Mouse (Mus musculus) heart, postnatal 0 days (tissue): ENCODE measurements around the gene Slc35e2. TPM values are rescaled to one million over a fixed set of nuclear protein-coding genes. Genes with fewer than 3 reads are reported as not detected.

ENCODE experiments used
- ATAC-seq: fragments of 200-750 bp; cut with Nextera tagmentation; 2 replicates; pipeline ENCODE4 v1.8.0; 2017; ENCODE audit warnings: low read depth, moderate number of reproducible peaks, moderate library complexity; ENCODE audit not compliant: insufficient read depth
- DNase-seq: peaks from one replicate; pipeline ENCODE4 v3.0.0-alpha.2; 2016; ENCODE audit warnings: low spot score
- H3K27ac ChIP-seq: fragments of 300-500 bp; sonication (generic); 2 replicates; pipeline ENCODE4 v1.5.1; 2014; ENCODE audit warnings: low read depth, mild to moderate bottlenecking
- H3K27me3 ChIP-seq: fragments of 300-500 bp; sonication (generic); 2 replicates; pipeline ENCODE4 v1.6.1; 2014; ENCODE audit warnings: low read length, mixed read lengths; ENCODE audit not compliant: control insufficient read depth, insufficient read depth
- H3K36me3 ChIP-seq: fragments of 300-500 bp; sonication (generic); replicated peaks from 2 replicates; pipeline ENCODE4 v1.6.1; 2014; ENCODE audit warnings: low read length, mixed read lengths; ENCODE audit not compliant: control insufficient read depth, insufficient read depth
- H3K4me1 ChIP-seq: fragments of 300-500 bp; sonication (generic); 2 replicates; pipeline ENCODE4 v1.6.1; 2014; ENCODE audit warnings: antibody characterized with exemption; ENCODE audit not compliant: control insufficient read depth, insufficient read depth
- H3K4me2 ChIP-seq: fragments of 300-500 bp; sonication (generic); 2 replicates; pipeline ENCODE4 v1.6.1; 2014; ENCODE audit warnings: low read depth, mild to moderate bottlenecking, low read length, moderate library complexity
- H3K4me3 ChIP-seq: fragments of 300-500 bp; sonication (generic); 2 replicates; pipeline ENCODE4 v1.5.1; 2014; ENCODE audit warnings: low read depth, low read length
- H3K9ac ChIP-seq: fragments of 300-500 bp; sonication (generic); replicated peaks from 2 replicates; pipeline ENCODE4 v1.6.1; 2014; ENCODE audit warnings: low read depth, low read length, mixed read lengths
- H3K9me3 ChIP-seq: fragments of 300-500 bp; sonication (generic); replicated peaks from 2 replicates; pipeline ENCODE4 v1.6.1; 2016; ENCODE audit warnings: low read length; ENCODE audit not compliant: control insufficient read depth
- CTCF ChIP-seq: IDR thresholded peaks from 2 replicates; pipeline ENCODE4 v1.5.1; 2016; ENCODE audit warnings: antibody characterized with exemption, control low read depth, low read depth
- EP300 ChIP-seq: IDR thresholded peaks from 2 replicates; pipeline ENCODE4 v1.6.1; 2016; ENCODE audit warnings: antibody characterized with exemption, low read depth
- WGBS: fragments of 180-500 bp; shearing (Covaris S2); extraction: QIAGEN DNeasy Blood & Tissue Kit; methylation state at CpG from one replicate; pipeline ENCODE4 v1.1.7; 2014; 5-methylcytosine and 5-hydroxymethylcytosine counted together
- polyA plus RNA-seq: library from polyadenylated mRNA; unstranded; fragments of >200 nt; fragmentation: Nextera tagmentation; extraction: Ambion mirVana; gene quantifications from 2 replicates; pipeline ENCODE4 v1.2.1, GENCODE M21; 2015
- total RNA-seq: library from RNA; depleted of rRNA; stranded (reverse); fragments of >200 nt; gene quantifications from 2 replicates; pipeline ENCODE4 v1.2.3, GENCODE M21; 2014; ENCODE audit warnings: low replicate concordance; rRNA removed

Gene Slc35e2
- total RNA-seq: 11.8 and 14.4 TPM in 2 replicates
- polyA plus RNA-seq: 3.6 and 4.4 TPM in 2 replicates

- peak within 1 kb of the TSS; percentile 88 for H3K4me3 ChIP-seq
- no peaks in the 10 kb centered on the region for H3K4me1 ChIP-seq
- peak within 1 kb of the TSS; percentile 99 for H3K4me2 ChIP-seq
- TF ChIP-seq EP300: peak; percentile 80; the same call in 1 of the 2 replicates
- peak; percentile 19; the same call in 1 of the 2 replicates for TF ChIP-seq CTCF
- H3K27me3 ChIP-seq: no peaks in the 10 kb centered on the region
- DNase-seq (peak; percentile 96), ATAC-seq (peak; percentile 94)
- H3K36me3 ChIP-seq: peaks cover 10% of the 10 kb centered on the region; the same call in 1 of the 2 replicates
- peak within 1 kb of the TSS; percentile 99 for H3K27ac ChIP-seq
- H3K9ac ChIP-seq: peak within 1 kb of the TSS; percentile 94
- under 1% methylated on average over 53 of the region's 65 CpGs for WGBS
- no peaks in the 10 kb centered on the region for H3K9me3 ChIP-seq
Measured at GRCm38 (mm10) chr4:155601091-155601996, at the start of gene Slc35e2. Gene Slc35e2, plus strand, starts transcription at chr4:155601416.

GRCm38 (mm10) chr4:155552917-155553532, 48.2 kb upstream of the Slc35e2 start:
- no peak overlapping the region for H3K9ac ChIP-seq
- H3K9me3 ChIP-seq: no peaks in the 10 kb centered on the region
- no peak for ATAC-seq
- H3K27me3 ChIP-seq: no peaks in the 10 kb centered on the region
- H3K4me1 ChIP-seq: no peaks in the 10 kb centered on the region
- no peak overlapping the region for H3K4me2 ChIP-seq
- H3K36me3 ChIP-seq: peaks cover 82% of the 10 kb centered on the region
- DNase-seq: no peak
- no peak overlapping the region for H3K4me3 ChIP-seq
- 89% methylated on average over 6 of the region's 6 CpGs for WGBS
- TF ChIP-seq CTCF: no peak
- no peak for TF ChIP-seq EP300
- no peak overlapping the region for H3K27ac ChIP-seq

- Histone ChIP-seq H3K4me3 (no peak overlapping the region), H3K27me3 (no peaks in the 10 kb centered on the region), H3K27ac (no peak overlapping the region), H3K4me1 (0 out of 2 replicates have a peak, but pooled peaks cover under 1% of the 10 kb centered on the region), H3K36me3 (peaks cover 81% of the 10 kb centered on the region), H3K9ac (no peak overlapping the region), H3K9me3 (no peaks in the 10 kb centered on the region), H3K4me2 (no peak overlapping the region)
- WGBS: 58% methylated on average over 4 of the region's 4 CpGs
- ATAC-seq: no peak
- TF ChIP-seq EP300: no peak
- no peak for TF ChIP-seq CTCF
- no peak for DNase-seq
Measured at GRCm38 (mm10) chr4:155554880-155555279, 46.3 kb upstream of the Slc35e2 start.

- no peak for TF ChIP-seq CTCF
- H3K27ac ChIP-seq: no peak overlapping the region
- peaks cover 81% of the 10 kb centered on the region for H3K36me3 ChIP-seq
- DNase-seq (no peak), ATAC-seq (no peak)
- H3K4me1 ChIP-seq: peaks cover 6% of the 10 kb centered on the region
- H3K27me3 ChIP-seq: no peaks in the 10 kb centered on the region
- no peaks in the 10 kb centered on the region for H3K9me3 ChIP-seq
- H3K9ac ChIP-seq: no peak overlapping the region
- H3K4me2 ChIP-seq: no peak overlapping the region
- H3K4me3 ChIP-seq: no peak overlapping the region
- 43% methylated on average over 1 of the region's 1 CpGs for WGBS
Measured at GRCm38 (mm10) chr4:155555464-155555863, 45.8 kb upstream of the Slc35e2 start.

- DNase-seq (peak; percentile 16), ATAC-seq (no peak)
- H3K4me3 ChIP-seq: no peak overlapping the region
- H3K9ac ChIP-seq: no peak overlapping the region
- 39% methylated on average over 6 of the region's 6 CpGs for WGBS
- no peak for TF ChIP-seq EP300
- TF ChIP-seq CTCF: no peak
- peaks cover 31% of the 10 kb centered on the region for H3K4me1 ChIP-seq
- no peaks in the 10 kb centered on the region for H3K27me3 ChIP-seq
- no peak overlapping the region for H3K4me2 ChIP-seq
- H3K27ac ChIP-seq: no peak overlapping the region
- H3K9me3 ChIP-seq: no peaks in the 10 kb centered on the region
- H3K36me3 ChIP-seq: peaks cover 50% of the 10 kb centered on the region
Measured at GRCm38 (mm10) chr4:155559454-155559853, 41.8 kb upstream of the Slc35e2 start.
